Mouse (Mus musculus) myocyte (in vitro differentiated cells): ENCODE measurements around the gene A330070K13Rik.

ENCODE experiments used
- E2F4 ChIP-seq: IDR thresholded peaks from one replicate; pipeline ENCODE4 v1.6.1; 2011; ENCODE audit warnings: mild to moderate bottlenecking, control low read depth, moderate library complexity; ENCODE audit not compliant: insufficient read depth
- MAX ChIP-seq: IDR thresholded peaks from one replicate; pipeline ENCODE4 v1.6.1; 2011; ENCODE audit warnings: low read depth, mild to moderate bottlenecking, control low read depth
- MYOD1 ChIP-seq, 3 experiments: IDR thresholded peaks; one replicate each; pipeline ENCODE4 v1.6.1; 2011; ENCODE audit warnings: control low read depth in 2 of 3, low read depth in 2 of 3, mild to moderate bottlenecking in 2 of 3, moderate library complexity in 1 of 3; ENCODE audit not compliant: insufficient read length in 2 of 3, control insufficient read depth in 1 of 3
- MYOG ChIP-seq, 3 experiments: IDR thresholded peaks; one replicate each; pipeline ENCODE4 v1.6.1; 2011; ENCODE audit warnings: control low read depth in 2 of 3, low read depth in 2 of 3, mild to moderate bottlenecking in 2 of 3; ENCODE audit not compliant: insufficient read length in 2 of 3, control insufficient read depth in 1 of 3, insufficient read depth in 1 of 3
- POLR2A ChIP-seq: IDR thresholded peaks from one replicate; pipeline ENCODE4 v1.6.1; 2011; ENCODE audit warnings: low read depth, mild to moderate bottlenecking, control low read depth, moderate library complexity; ENCODE audit not compliant: insufficient read length
- POLR2AphosphoS2 ChIP-seq: IDR thresholded peaks from one replicate; pipeline ENCODE4 v1.6.1; 2011; ENCODE audit warnings: low read depth, control low read depth; ENCODE audit not compliant: insufficient read length
- REST ChIP-seq: IDR thresholded peaks from one replicate; pipeline ENCODE4 v1.6.1; 2011; ENCODE audit warnings: mild to moderate bottlenecking, control low read depth, moderate library complexity; ENCODE audit not compliant: insufficient read depth, insufficient read length
- TCF12 ChIP-seq: IDR thresholded peaks from one replicate; pipeline ENCODE4 v1.6.1; 2011; ENCODE audit warnings: mild to moderate bottlenecking, control low read depth; ENCODE audit not compliant: poor library complexity, insufficient read depth, severe bottlenecking
- USF1 ChIP-seq: IDR thresholded peaks from one replicate; pipeline ENCODE4 v1.6.1; 2011; ENCODE audit warnings: low read depth, mild to moderate bottlenecking, control low read depth, moderate library complexity

- TF ChIP-seq POLR2A = no peak
- TF ChIP-seq REST = no peak
- TF ChIP-seq MYOD1 (IDR thresholded peaks at IDR 0.05; ENCODE audit: control insufficient read depth in 1 of 3, insufficient read length in 2 of 3, low read depth in 2 of 3) = no peak
- TF ChIP-seq MAX = no peak
- no peak for TF ChIP-seq USF1
- no peak for TF ChIP-seq MYOG (IDR thresholded peaks at IDR 0.05; ENCODE audit: control insufficient read depth in 1 of 3, insufficient read depth in 1 of 3, insufficient read length in 2 of 3, low read depth in 2 of 3)
- TF ChIP-seq POLR2AphosphoS2 = no peak
- no peak for TF ChIP-seq E2F4
- no peak for TF ChIP-seq TCF12
Measured at GRCm38 (mm10) chr5:130375411-130375810, 9.0 kb downstream of the A330070K13Rik start.
